Mouse (Mus musculus) heart, embryonic 13.5 days (tissue): ENCODE measurements around the gene Scml4. TPM values are rescaled to one million over a fixed set of nuclear protein-coding genes. Genes with fewer than 3 reads are reported as not detected.

Source experiments
- ATAC-seq: fragments of 200-750 bp; cut with Nextera tagmentation; 2 replicates; pipeline ENCODE4 v1.8.0; 2017; ENCODE audit warnings: moderate TSS enrichment; ENCODE audit not compliant: insufficient number of reproducible peaks, low FRiP score, low TSS enrichment; ENCODE audit errors: extremely low read depth
- H3K27ac ChIP-seq: fragments of 300-500 bp; sonication (generic); replicated peaks from 2 replicates; pipeline ENCODE4 v1.5.1; 2015; ENCODE audit warnings: moderate library complexity, mild to moderate bottlenecking, inconsistent platforms
- H3K27me3 ChIP-seq: fragments of 300-500 bp; sonication (generic); replicated peaks from 2 replicates; pipeline ENCODE4 v1.6.1; 2015; ENCODE audit warnings: mild to moderate bottlenecking, inconsistent platforms
- H3K36me3 ChIP-seq: fragments of 300-500 bp; sonication (generic); 2 replicates; pipeline ENCODE4 v1.6.1; 2015; ENCODE audit warnings: mild to moderate bottlenecking, inconsistent platforms
- H3K4me1 ChIP-seq: fragments of 300-500 bp; sonication (generic); 2 replicates; pipeline ENCODE4 v1.6.1; 2015; ENCODE audit warnings: inconsistent platforms
- H3K4me2 ChIP-seq: fragments of 300-500 bp; sonication (generic); 2 replicates; pipeline ENCODE4 v1.6.1; 2015; ENCODE audit warnings: inconsistent platforms, mild to moderate bottlenecking, moderate library complexity
- H3K4me3 ChIP-seq: fragments of 300-500 bp; sonication (generic); 2 replicates; pipeline ENCODE4 v1.5.1; 2015; ENCODE audit warnings: moderate library complexity, mild to moderate bottlenecking, inconsistent platforms
- H3K9ac ChIP-seq: fragments of 300-500 bp; sonication (generic); 2 replicates; pipeline ENCODE4 v1.6.1; 2015; ENCODE audit warnings: inconsistent platforms, mild to moderate bottlenecking, moderate library complexity
- H3K9me3 ChIP-seq: fragments of 300-500 bp; sonication (generic); 2 replicates; pipeline ENCODE4 v1.6.1; 2016; ENCODE audit warnings: inconsistent platforms
- WGBS: fragments of 180-500 bp; shearing (Covaris S2); methylation state at CpG from one replicate; pipeline ENCODE4 v1.1.7; 2015; ENCODE audit warnings: mixed read lengths; 5-methylcytosine and 5-hydroxymethylcytosine counted together
- polyA plus RNA-seq: library from polyadenylated mRNA; unstranded; fragments of >200 nt; fragmentation: Nextera tagmentation; extraction: Ambion mirVana; gene quantifications from 2 replicates; pipeline ENCODE4 v1.2.1, GENCODE M21; 2015

The Scml4 gene
- polyA plus RNA-seq, 1 experiment from 2014 or later = 0.71 TPM

GRCm38 (mm10) chr10:42934672-42935071, 74.5 kb downstream of the Scml4 start:
- no peaks in the 10 kb centered on the region for H3K36me3 ChIP-seq

GRCm38 (mm10) chr10:42936205-42936604, 76.0 kb downstream of the Scml4 start:
- H3K4me3 ChIP-seq = no peak overlapping the region
- H3K4me2 ChIP-seq = no peak overlapping the region
- H3K27ac ChIP-seq = no peak overlapping the region
- no peak overlapping the region for H3K9ac ChIP-seq
- no peaks in the 10 kb centered on the region for H3K9me3 ChIP-seq
- H3K4me1 ChIP-seq = peaks cover 28% of the 10 kb centered on the region
- H3K36me3 ChIP-seq = no peaks in the 10 kb centered on the region
- H3K27me3 ChIP-seq = no peaks in the 10 kb centered on the region
- no peak for ATAC-seq

More at GRCm38 (mm10) chr10:42934672-42935071, 74.5 kb downstream of the Scml4 start:
- Histone ChIP-seq H3K4me2 (peak overlapping the region; percentile 50), H3K9ac (peak overlapping the region; percentile 61; the same call in 1 of the 2 replicates), H3K4me1 (peaks cover 19% of the 10 kb centered on the region), H3K4me3 (peak overlapping the region; percentile 26), H3K9me3 (no peaks in the 10 kb centered on the region), H3K27me3 (no peaks in the 10 kb centered on the region), H3K27ac (peak overlapping the region; percentile 67)
- ATAC-seq = peak; percentile 29; the same call in 1 of the 2 replicates
- 33% methylated on average over 8 of the region's 8 CpGs for WGBS

GRCm38 (mm10) chr10:42938361-42938760, 78.2 kb downstream of the Scml4 start:
- WGBS = 75% methylated on average over 4 of the region's 4 CpGs
- no peak overlapping the region for H3K27ac ChIP-seq

GRCm38 (mm10) chr10:42939691-42940090, 79.5 kb downstream of the Scml4 start:
- Histone ChIP-seq H3K36me3 (no peaks in the 10 kb centered on the region), H3K27ac (no peak overlapping the region), H3K4me2 (no peak overlapping the region), H3K9ac (no peak overlapping the region), H3K4me3 (no peak overlapping the region), H3K9me3 (no peaks in the 10 kb centered on the region), H3K4me1 (peaks cover 22% of the 10 kb centered on the region), H3K27me3 (no peaks in the 10 kb centered on the region)
- 67% methylated on average over 7 of the region's 7 CpGs for WGBS
- no peak for ATAC-seq

More at GRCm38 (mm10) chr10:42938361-42938760, 78.2 kb downstream of the Scml4 start:
- Histone ChIP-seq H3K9ac (no peak overlapping the region), H3K36me3 (no peaks in the 10 kb centered on the region), H3K27me3 (no peaks in the 10 kb centered on the region), H3K4me1 (peaks cover 27% of the 10 kb centered on the region), H3K4me3 (no peak overlapping the region), H3K9me3 (no peaks in the 10 kb centered on the region), H3K4me2 (no peak overlapping the region)
- ATAC-seq = no peak

GRCm38 (mm10) chr10:42940193-42941050, 80.3 kb downstream of the Scml4 start:
- no peaks in the 10 kb centered on the region for H3K9me3 ChIP-seq
- H3K27ac ChIP-seq = no peak overlapping the region
- no peaks in the 10 kb centered on the region for H3K27me3 ChIP-seq
- no peak overlapping the region for H3K9ac ChIP-seq
- H3K4me2 ChIP-seq = no peak overlapping the region
- no peaks in the 10 kb centered on the region for H3K36me3 ChIP-seq
- WGBS = 55% methylated on average over 21 of the region's 21 CpGs
- no peak overlapping the region for H3K4me3 ChIP-seq
- peaks cover 15% of the 10 kb centered on the region for H3K4me1 ChIP-seq
- no peak for ATAC-seq

GRCm38 (mm10) chr10:42941278-42941677, 81.1 kb downstream of the Scml4 start:
- Histone ChIP-seq H3K4me1 (peaks cover 15% of the 10 kb centered on the region), H3K9me3 (no peaks in the 10 kb centered on the region), H3K27ac (no peak overlapping the region), H3K36me3 (no peaks in the 10 kb centered on the region), H3K4me2 (no peak overlapping the region), H3K4me3 (no peak overlapping the region), H3K9ac (no peak overlapping the region), H3K27me3 (no peaks in the 10 kb centered on the region)
- WGBS = 70% methylated on average over 4 of the region's 4 CpGs
- ATAC-seq = no peak

- Histone ChIP-seq H3K4me2 (no peak overlapping the region), H3K27ac (no peak overlapping the region), H3K4me1 (peaks cover 15% of the 10 kb centered on the region), H3K4me3 (no peak overlapping the region), H3K9me3 (no peaks in the 10 kb centered on the region), H3K36me3 (no peaks in the 10 kb centered on the region), H3K27me3 (no peaks in the 10 kb centered on the region), H3K9ac (no peak overlapping the region)
- no peak for ATAC-seq
- WGBS = 66% methylated on average over 14 of the region's 14 CpGs
Measured at GRCm38 (mm10) chr10:42941697-42942221, 81.6 kb downstream of the Scml4 start.

- ATAC-seq = no peak
- H3K9me3 ChIP-seq = no peaks in the 10 kb centered on the region
- H3K9ac ChIP-seq = no peak overlapping the region
- H3K4me1 ChIP-seq = peaks cover 15% of the 10 kb centered on the region
- H3K36me3 ChIP-seq = no peaks in the 10 kb centered on the region
- H3K4me2 ChIP-seq = no peak overlapping the region
- no peak overlapping the region for H3K27ac ChIP-seq
- H3K4me3 ChIP-seq = no peak overlapping the region
- WGBS = 78% methylated on average over 3 of the region's 3 CpGs
- 0 out of 2 replicates have a peak, but pooled peaks cover 2% of the 10 kb centered on the region for H3K27me3 ChIP-seq
Measured at GRCm38 (mm10) chr10:42942300-42942699, 82.1 kb downstream of the Scml4 start.

GRCm38 (mm10) chr10:42945316-42945715, 85.1 kb downstream of the Scml4 start:
- Histone ChIP-seq H3K4me3 (no peak overlapping the region), H3K27me3 (peaks cover 8% of the 10 kb centered on the region; the same call in 1 of the 2 replicates), H3K9ac (no peak overlapping the region), H3K36me3 (no peaks in the 10 kb centered on the region), H3K4me2 (no peak overlapping the region), H3K9me3 (no peaks in the 10 kb centered on the region), H3K27ac (no peak overlapping the region), H3K4me1 (peaks cover 20% of the 10 kb centered on the region)
- WGBS = 65% methylated on average over 4 of the region's 4 CpGs
- no peak for ATAC-seq

GRCm38 (mm10) chr10:42947336-42947735, 87.2 kb downstream of the Scml4 start:
- no peak for ATAC-seq
- H3K4me1 ChIP-seq = peaks cover 28% of the 10 kb centered on the region
- H3K4me3 ChIP-seq = no peak overlapping the region
- 80% methylated on average over 5 of the region's 5 CpGs for WGBS
- H3K9ac ChIP-seq = no peak overlapping the region
- no peak overlapping the region for H3K4me2 ChIP-seq
- no peaks in the 10 kb centered on the region for H3K9me3 ChIP-seq
- H3K27ac ChIP-seq = no peak overlapping the region
- no peaks in the 10 kb centered on the region for H3K36me3 ChIP-seq
- H3K27me3 ChIP-seq = peaks cover 8% of the 10 kb centered on the region; the same call in 1 of the 2 replicates

- peak overlapping the region; percentile 79 for H3K27ac ChIP-seq
- 4% methylated on average over 6 of the region's 8 CpGs for WGBS
- peaks cover 24% of the 10 kb centered on the region for H3K4me1 ChIP-seq
- no peaks in the 10 kb centered on the region for H3K9me3 ChIP-seq
- peak overlapping the region; percentile 35 for H3K4me3 ChIP-seq
- H3K4me2 ChIP-seq = peak overlapping the region; percentile 63
- peak overlapping the region; percentile 73 for H3K9ac ChIP-seq
- peak; percentile 56; the same call in 1 of the 2 replicates for ATAC-seq
- H3K36me3 ChIP-seq = no peaks in the 10 kb centered on the region
- H3K27me3 ChIP-seq = peaks cover 15% of the 10 kb centered on the region
Measured at GRCm38 (mm10) chr10:42950252-42950751, 90.1 kb downstream of the Scml4 start.
